8 mouse cellular contexts compared by ENCODE assay signal in genomic region chr14:20347991-20348541, GRCm38 (mm10). TPM values are rescaled to one million over a fixed set of nuclear protein-coding genes. Genes with fewer than 3 reads are reported as not detected.
DNase-seq lines count a peak whose midpoint lies in the region; ATAC-seq and TF ChIP-seq lines count a peak whose summit lies in the region.

TSS of gene Ecd (minus strand) at chr14:20348121.
TSS of gene Fam149b (plus strand) at chr14:20348162.

- 0 out of 2 replicates have a peak, but pooled peaks cover 4% of the 10 kb centered on the region for H3K4me1 ChIP-seq in cortical plate, adult 2 months (ENCODE audit: control insufficient read depth, insufficient read depth, low read length)
- peaks cover 46% of the 10 kb centered on the region for H3K4me1 ChIP-seq in megakaryocyte, embryonic 14.5 days

- peak within 1 kb of the TSS; percentile 87 for H3K4me3 ChIP-seq in cortical plate, adult 2 months (ENCODE audit: insufficient read depth, low read length)
- H3K4me3 ChIP-seq in megakaryocyte, embryonic 14.5 days (replicated peaks): peak within 1 kb of the TSS; percentile 97

- H3K36me3 ChIP-seq in megakaryocyte, embryonic 14.5 days (replicated peaks; ENCODE audit: low read length): peaks cover 50% of the 10 kb centered on the region

- H3K9me3 ChIP-seq in megakaryocyte, embryonic 14.5 days: no peaks in the 10 kb centered on the region

- no peaks in the 10 kb centered on the region for H3K27me3 ChIP-seq in megakaryocyte, embryonic 14.5 days (replicated peaks)

- peak; percentile 98 for ATAC-seq in activated CD4-positive, CD25-positive, alpha-beta regulatory T cell, adult 4 months

- peak; percentile 86 for DNase-seq in gastrocnemius, adult 8-10 months (ENCODE audit: low spot score in 2 of 2)
- peak; percentile 97 for DNase-seq in hindlimb bud, embryonic 11.5 days (ENCODE audit: extremely low spot score, low read depth, low spot score)
- DNase-seq in left cerebral cortex, adult 8-10 months (ENCODE audit: low spot score in 2 of 2): peak; percentile 82 to 92
- peak; percentile 94 to 95 for DNase-seq in right cerebral cortex, postnatal 10 days (ENCODE audit: low spot score in 2 of 2)
- DNase-seq in urinary bladder, postnatal 25 days (ENCODE audit: low spot score): peak; percentile 85

- H3K27ac ChIP-seq in cortical plate, adult 2 months (ENCODE audit: insufficient read depth, low read length): peak within 1 kb of the TSS; percentile 11; the same call in 1 of the 2 replicates

- TF ChIP-seq POLR2A in cortical plate, adult 2 months (IDR thresholded peaks at IDR 0.05; ENCODE audit: extremely low read depth, insufficient read depth, low read length): peak; percentile 89

- no peak for TF ChIP-seq CTCF in cortical plate, adult 2 months (IDR thresholded peaks at IDR 0.05; ENCODE audit: extremely low read depth, insufficient read depth, low read length)

RNA-seq across cellular contexts. Expression of gene Ecd, which starts in this region (rescaled TPM):
- 10 to 100 TPM; 59.5 to 69.5 TPM for polyA plus RNA-seq in activated CD4-positive, CD25-positive, alpha-beta regulatory T cell, adult 4 months (2017; shearing (Covaris generic))
- 31.8 and 32.5 TPM in 2 replicates for polyA plus RNA-seq in cortical plate, adult 2 months (2012; rRNA removed)
- total RNA-seq in gastrocnemius, adult 8-10 months (2022): 10 to 100 TPM; 35.1 to 40.1 (median 37.5) TPM
- total RNA-seq in left cerebral cortex, adult 8-10 months (2022): 10 to 100 TPM; 34.6 to 39.1 (median 36.5) TPM
- 1.1 and 13.8 TPM in 2 replicates for polyA plus RNA-seq in megakaryocyte, embryonic 14.5 days (2012; ENCODE audit: insufficient read depth, low replicate concordance)

RNA-seq across cellular contexts. Expression of gene Fam149b, which starts in this region (rescaled TPM):
- 10 to 100 TPM; 38.4 to 66.1 TPM for polyA plus RNA-seq in activated CD4-positive, CD25-positive, alpha-beta regulatory T cell, adult 4 months (2017; shearing (Covaris generic))
- 56.6 and 61.0 TPM in 2 replicates for polyA plus RNA-seq in cortical plate, adult 2 months (2012; rRNA removed)
- total RNA-seq in gastrocnemius, adult 8-10 months (2022): 10 to 100 TPM; 18.9 to 22.9 (median 21.4) TPM
- total RNA-seq in left cerebral cortex, adult 8-10 months (2022): 10 to 100 TPM; 45.3 to 49.3 (median 47.8) TPM
- polyA plus RNA-seq in megakaryocyte, embryonic 14.5 days (2012; ENCODE audit: insufficient read depth, low replicate concordance): 13.7 and 15.8 TPM in 2 replicates

Comparison
In these comparisons a context has a peak if more than half of its experiments do, and no peak if none do; other contexts are left out.
1. Peak in every context shown above with its lines: DNase-seq, ATAC-seq, H3K4me3 ChIP-seq and H3K27ac ChIP-seq.